Mouse (Mus musculus) erythroblast, embryonic 14.5 days (primary cell): ENCODE measurements around the gene Ccdc155.

Source experiments
- GATA1 ChIP-seq: IDR thresholded peaks from 2 replicates; pipeline ENCODE4 v1.6.1; 2012; ENCODE audit warnings: low read length, inconsistent platforms, mixed read lengths
- TAL1 ChIP-seq: IDR thresholded peaks from 3 replicates; pipeline ENCODE4 v1.6.1; 2012; ENCODE audit warnings: low read length, inconsistent platforms, mixed read lengths

DNA sequence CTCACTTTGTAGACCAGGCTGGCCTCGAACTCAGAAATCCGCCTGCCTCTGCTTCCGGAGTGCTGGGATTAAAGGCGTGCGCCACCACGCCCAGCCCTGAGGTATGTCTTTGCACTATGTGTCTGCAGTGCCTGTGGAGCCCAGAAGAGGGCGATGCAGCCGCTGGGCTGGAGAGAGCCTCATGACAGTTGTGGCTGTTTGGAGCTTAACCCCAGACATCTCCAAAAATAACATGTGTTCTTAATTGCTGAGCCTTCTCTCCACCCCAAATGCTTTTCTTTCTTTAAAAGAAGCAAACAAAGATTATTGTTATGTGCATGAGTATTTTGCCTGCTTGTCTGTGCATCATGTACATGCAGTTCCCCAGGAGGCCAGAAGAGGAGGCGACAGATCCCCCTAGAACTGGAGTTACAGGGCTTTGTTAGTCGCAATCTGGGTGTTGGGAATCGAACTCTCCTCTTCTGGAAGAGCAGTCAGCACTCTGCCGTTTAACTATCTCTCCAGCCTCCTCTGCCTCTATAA is 49.6 kb downstream of the Ccdc155 start:
- TF ChIP-seq GATA1: no peak
- no peak for TF ChIP-seq TAL1
